Mouse (Mus musculus): ENCODE data around the gene Mocs1.

The Mocs1 gene

DNA sequence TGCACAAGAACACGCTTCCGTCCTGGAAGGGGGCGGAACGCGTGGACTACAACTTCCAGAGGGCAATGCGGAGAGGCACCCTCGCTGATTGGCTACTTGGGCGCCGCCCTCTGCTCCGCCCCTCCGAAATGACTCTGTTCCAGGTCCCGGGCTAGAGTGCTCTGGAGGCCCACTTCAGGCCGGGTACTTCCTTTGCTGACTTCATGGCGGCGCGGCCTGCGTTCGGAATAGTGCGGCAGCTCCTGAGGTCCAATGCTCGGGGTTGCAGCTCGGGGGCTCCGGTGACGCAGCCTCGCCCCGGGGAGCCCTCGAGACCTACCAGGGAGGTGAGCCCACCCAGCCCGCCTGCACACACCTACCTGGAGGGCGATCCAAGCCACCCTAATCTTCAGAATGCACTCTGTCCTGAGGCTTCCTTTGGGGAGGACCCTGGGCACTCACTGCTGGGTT lies at the start of gene Mocs1:
Gene Mocs1, plus strand, starts transcription at position 124 of the 450 bp plus-strand sequence.
- peak; percentile 86 to 92 for DNase-seq (ENCODE audit: low read depth in 2 of 2, low spot score in 2 of 2)

DNA sequence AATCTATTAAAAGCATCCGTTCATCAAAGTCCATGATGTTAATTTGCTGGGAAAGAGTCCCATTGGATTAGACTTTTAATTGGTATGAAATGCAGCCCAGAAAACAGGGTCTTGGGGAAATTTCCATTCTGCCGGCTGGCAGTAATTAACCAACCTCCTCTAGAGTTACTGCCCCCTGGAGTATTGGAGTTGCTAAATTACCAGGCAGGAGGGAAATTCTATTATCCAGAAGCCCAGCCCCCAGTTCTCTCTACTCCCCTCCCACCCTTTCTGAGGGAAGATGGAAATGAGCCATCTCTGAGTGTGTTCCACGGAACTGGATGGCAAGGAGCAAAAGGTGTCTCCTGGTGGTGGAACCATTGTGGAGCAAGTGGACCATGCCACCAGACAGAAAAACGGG lies 48.5 kb upstream of the Mocs1 start:
- DNase-seq (ENCODE audit: low read depth in 2 of 2, low spot score in 2 of 2) = no peak

DNA sequence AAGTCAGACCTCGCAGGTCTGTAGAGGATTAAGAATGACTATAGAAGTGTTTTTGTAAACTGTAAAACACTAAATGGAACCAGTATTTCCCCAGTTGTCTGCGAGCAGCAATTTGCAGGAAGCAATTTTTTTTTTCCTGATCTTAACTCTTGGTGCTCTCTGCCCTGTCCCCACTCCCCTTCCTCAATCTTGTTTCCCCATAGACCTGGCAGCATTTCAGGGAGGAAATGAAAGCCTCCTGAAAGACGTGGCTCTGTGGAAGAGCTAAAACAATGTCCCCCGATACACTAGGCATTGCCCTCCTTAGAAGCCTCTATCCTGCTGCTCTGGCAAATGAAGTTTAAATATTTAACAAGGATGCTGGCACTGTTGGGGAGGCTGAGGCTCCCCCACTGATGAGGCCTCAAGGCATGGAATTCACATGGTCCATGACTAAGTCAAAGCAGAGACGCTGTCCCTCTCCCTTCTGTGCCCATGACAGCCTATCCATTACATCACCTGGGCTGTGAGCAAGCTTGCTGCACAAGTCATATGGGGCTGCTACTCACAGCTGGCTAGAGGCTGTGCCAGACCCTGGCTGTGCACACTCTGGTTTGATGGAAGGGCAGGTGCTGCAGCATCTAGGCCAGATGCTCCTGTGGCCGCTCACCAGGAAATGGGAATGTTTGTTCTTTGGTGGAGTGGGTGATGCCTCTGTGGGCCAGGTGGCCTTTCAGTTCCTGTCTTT lies 43.8 kb upstream of the Mocs1 start:
- no peak for DNase-seq (ENCODE audit: low read depth in 2 of 2, low spot score in 2 of 2)

DNA sequence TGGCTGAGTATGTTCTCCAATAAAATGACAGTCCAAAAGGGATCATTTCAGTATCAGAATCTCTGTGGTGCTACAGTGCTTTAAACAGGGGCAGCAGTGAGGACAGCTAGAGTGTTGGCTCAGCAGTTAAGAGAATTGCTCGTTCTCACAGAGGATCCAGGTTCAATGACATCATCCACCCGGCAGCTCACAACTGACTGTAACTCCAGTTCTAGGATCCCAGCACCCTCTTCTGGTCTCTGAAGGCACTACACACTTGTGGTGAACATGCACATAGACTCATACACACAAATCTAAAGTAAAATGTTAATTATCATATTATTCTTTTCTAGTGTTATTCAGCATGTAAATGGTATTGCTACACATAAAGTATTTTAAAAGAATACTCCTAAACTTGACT lies 40.4 kb upstream of the Mocs1 start:
- no peak for DNase-seq (ENCODE audit: low read depth in 2 of 2, low spot score in 2 of 2)

DNA sequence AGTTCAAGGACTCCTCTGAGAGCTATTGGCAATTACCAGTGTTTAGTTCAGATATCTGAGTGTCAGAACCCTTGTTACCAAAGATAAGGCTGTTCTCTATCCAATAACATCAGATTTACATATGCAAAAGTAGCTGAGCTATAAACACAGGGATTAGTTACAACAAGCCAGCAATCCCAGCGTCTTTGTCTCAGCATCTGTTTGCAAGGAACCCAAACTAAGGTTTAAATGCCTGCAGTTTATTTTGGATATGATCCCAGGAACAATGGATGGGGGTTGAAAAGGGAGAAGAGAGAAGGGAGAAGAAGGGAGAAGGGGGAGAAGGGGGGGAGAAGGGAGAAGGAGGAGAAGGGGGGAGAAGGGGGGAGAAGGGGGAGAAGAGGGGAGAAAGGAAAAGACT lies 35.4 kb upstream of the Mocs1 start:
- no peak for DNase-seq (ENCODE audit: low read depth in 2 of 2, low spot score in 2 of 2)

DNA sequence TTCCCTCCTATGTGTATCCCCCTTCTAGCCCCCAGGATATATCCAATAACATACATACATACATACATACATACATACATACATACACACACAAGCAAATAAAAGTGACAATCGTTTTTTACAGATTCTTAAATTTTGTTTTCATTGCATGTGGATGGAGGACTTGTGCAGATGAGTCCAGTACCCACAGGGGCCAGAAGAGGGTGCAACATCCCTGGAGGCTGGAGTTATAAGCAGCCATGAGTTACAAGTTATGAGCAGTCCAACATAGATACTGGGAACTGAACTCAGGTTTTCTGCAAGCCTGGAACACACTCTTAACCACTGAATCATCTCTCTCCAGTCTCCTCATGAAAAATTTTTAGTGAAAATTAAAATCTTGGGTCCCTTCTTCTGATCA lies 33.3 kb upstream of the Mocs1 start:
- no peak for DNase-seq (ENCODE audit: low read depth in 2 of 2, low spot score in 2 of 2)

DNA sequence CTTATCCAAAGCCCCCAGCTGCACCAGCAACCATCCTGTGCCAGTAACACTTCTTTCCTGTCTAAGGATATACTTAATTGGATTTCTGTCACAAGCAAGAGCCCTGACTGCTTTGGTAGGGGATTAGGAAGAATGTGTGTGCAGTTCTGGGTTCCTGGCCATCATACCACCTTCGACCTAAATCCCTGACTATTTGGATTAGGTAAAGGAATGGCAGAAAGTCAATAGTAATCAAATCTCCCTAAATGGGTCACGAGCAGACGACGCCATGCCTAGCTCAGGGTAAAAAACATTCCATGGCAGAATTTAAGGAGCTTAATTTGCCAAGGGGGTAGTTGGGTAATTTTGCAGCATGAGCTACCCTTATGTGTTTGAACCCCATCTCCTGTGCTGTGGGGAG lies 28.6 kb upstream of the Mocs1 start:
- no peak for DNase-seq (ENCODE audit: low read depth in 2 of 2, low spot score in 2 of 2)

DNA sequence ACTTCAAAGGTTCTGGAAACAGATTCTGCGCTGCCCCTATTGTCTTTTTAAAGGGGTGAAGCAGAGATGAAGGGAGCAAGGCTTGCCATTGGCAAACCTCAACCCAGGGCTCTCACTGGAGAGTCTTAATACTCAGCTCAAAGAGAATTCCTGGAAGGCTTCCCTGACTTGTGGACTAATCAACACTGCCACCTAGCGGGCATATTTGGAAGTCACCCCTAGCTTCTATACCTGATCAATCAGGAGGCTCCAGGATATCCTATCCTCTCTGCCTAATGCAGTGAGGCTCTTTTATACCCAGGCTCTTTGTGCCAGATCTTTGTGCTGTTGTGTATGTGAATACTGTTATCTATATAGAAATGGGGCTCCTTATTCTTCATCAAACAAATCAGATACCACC lies 28.0 kb upstream of the Mocs1 start:
- peak; percentile 47 to 61 for DNase-seq (ENCODE audit: low read depth in 2 of 2, low spot score in 2 of 2)

DNA sequence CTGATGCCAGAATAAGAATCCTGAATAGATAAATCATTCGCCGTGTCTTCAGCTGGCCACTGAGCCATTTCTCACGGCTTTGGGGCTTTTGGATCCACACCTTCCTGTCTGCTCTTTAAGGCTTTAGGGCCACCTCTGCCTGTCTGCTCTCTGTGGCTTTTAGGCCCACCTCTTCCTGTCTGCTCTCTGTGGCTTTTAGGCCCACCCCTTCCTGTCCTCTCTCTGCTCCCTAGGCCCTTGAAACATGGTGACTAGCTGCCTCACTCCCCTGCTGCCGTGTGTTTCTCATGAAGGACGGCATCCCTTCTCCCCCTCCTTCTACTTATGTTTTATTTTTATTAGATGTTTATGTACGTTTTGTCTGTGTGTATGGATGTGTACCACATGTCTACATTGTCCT lies 25.0 kb upstream of the Mocs1 start:
- peak; percentile 9 to 48 for DNase-seq (ENCODE audit: low read depth in 2 of 2, low spot score in 2 of 2)

DNA sequence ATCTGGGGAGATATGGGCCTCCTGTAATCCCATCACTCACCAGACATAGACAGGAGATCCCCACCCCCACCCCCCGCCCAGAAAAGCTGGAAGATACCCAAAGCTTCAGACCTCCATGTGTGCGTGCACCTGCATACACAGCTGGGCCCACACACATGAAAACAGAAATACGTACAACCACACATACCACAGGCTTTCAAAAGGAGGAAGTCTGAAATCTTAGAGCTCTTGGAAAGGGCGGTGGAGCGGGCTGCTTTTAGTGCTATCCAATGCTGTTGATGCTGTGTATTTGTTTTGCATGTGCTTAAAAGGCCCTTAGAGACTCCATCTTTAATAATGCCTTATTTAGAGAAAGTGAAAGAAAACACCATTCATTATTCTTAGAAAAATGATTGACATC lies 22.2 kb upstream of the Mocs1 start:
- DNase-seq (ENCODE audit: low read depth in 2 of 2, low spot score in 2 of 2) = no peak

DNA sequence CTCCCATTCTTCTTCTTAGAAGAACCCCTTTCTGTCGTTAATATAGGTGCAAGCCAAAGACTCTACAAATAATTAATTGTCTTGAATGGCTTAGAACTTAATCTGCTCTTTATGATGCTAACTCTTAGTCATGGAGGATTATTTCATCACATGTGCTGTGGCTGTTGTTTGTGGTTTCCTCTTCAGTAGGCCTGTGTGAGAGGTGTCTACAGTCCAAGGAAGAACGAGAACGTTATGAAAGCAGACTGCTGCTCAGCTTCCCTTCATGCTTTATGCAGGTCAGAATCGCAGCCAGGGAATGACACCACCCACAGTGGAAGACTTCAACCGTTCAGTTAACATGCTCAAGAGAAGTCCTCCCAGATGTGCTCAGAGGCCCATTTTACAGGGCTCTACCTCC lies 15.2 kb upstream of the Mocs1 start:
- DNase-seq (ENCODE audit: low read depth in 2 of 2, low spot score in 2 of 2) = no peak

DNA sequence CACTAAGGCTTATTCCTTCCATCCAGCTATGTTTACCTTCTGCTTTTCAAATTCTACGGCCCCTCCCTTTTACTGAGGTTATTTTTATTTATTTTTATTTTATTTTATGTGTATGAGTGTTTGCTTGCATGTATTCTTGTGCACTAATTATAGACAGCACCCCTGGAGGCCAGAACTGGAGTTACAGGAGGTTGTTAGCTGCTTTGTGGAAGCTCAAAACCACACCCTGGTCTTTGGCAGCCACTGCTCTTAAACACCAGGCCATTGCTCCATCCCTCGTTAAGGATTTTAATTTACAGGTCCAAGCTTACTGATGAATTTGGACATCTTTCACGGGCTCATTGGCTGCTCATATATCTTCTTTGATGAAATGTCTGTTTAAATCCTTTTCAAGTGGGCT lies 14.6 kb upstream of the Mocs1 start:
- DNase-seq (ENCODE audit: low read depth in 2 of 2, low spot score in 2 of 2) = no peak

DNA sequence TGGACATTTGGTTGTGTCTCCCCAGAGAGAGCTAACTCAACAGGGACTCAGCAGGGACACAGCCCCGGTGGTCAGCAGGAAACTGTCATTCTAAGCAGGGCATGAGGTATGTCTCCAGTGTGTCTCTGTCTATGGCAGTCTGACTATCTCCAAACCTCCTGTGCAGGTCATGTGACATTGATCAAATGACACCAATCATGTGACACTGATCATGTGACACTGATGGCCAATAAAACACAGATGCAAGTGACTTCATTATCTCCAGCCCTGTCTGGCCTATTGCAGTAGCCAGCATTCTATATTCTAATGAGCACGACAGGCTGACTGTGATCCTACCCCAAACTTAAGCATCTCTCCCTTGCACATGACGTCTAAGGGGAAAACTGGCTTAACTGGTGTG lies 11.9 kb upstream of the Mocs1 start:
- DNase-seq (ENCODE audit: low read depth in 2 of 2, low spot score in 2 of 2) = no peak

DNA sequence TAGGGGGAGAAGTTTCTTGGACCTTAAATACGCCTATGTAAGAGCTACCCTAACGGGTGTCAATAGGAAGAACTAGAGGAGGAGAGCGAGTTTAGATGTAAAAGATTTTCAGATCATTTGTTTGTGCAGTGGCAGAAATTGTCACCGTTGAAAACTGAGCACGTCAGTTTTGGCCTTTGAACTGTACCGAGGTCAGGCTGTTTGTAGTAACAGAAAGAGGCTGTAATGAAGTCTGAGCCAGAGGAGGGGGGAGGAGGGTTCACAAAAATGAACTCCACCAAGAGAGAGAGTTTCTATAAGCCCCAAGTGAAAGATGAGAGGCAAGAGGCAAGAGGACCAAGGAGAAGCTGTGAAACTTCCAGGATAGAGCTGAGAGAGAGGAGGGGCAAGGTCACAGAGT lies 8.3 kb upstream of the Mocs1 start:
- no peak for DNase-seq (ENCODE audit: low read depth in 2 of 2, low spot score in 2 of 2)

DNA sequence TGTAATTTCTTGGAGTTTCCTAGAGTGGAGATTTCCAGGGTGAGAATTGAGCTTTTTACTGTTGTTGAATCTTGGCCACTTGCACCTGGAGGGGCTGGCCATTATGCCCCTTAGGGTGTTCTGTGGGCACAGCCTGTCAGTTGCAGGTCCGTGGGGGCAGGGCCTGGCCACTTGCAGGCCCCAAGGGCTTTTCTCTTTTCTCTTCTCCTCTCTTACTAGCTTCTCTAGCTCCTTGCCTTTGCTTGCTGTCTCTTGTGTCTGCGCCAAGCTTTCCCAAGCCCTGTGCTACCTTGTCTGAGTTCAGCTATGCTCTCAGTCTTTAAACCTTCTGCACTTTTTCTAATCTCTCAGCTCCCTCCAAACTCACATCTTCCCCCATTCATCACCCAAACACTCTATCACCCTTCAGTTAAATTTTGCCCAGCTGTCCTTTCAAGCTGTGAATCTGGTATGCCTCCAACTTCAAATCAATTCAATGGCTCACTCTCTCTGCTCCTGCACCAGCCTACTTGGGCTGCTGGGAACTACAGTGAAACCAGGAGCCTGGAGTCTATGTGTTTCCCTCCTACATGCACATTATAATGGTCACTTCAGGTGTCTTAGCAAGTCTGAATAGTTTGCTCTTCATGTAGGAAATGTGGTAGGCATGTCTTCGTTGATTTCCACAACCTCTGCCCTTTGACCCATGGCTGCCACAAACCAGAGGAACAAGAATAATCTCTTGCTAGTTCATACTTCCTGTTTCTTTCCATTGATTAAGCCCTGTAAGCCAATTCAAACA lies 5.7 kb upstream of the Mocs1 start:
- DNase-seq (ENCODE audit: low read depth in 2 of 2, low spot score in 2 of 2) = no peak

DNA sequence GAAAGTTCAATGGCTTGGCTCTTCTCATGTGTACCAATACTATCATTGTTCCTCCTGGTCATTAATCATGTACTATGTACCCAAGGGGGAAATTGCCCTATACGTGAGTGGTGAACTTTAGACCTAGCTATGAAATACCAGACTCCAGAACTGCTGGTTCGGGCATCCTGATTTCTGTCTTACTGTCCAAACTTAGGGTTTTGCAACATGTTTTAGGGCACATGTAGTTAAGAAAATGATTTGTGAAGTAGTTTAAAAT lies 5.2 kb upstream of the Mocs1 start:
- DNase-seq (ENCODE audit: low read depth in 2 of 2, low spot score in 2 of 2) = no peak

DNA sequence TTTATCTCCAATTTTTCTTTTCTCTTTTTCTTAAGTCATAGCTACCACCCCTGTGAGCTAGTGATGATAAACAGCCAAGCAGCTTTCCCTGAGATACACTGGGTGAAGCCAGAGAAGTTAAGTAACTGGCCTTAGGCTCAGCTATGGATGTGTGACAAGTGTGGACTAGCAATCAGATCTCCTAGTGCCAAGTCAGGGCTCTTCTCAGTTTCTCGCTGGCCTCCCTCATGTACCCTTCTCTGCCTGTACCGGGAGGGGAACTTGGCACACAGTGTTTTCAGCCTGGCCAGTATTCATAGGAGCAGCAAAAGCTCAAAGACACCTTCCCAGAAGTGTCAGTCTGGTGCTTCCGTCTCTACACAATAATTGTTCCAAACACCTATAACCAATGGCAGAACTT lies 4.3 kb upstream of the Mocs1 start:
- DNase-seq (ENCODE audit: low read depth in 2 of 2, low spot score in 2 of 2) = no peak

DNA sequence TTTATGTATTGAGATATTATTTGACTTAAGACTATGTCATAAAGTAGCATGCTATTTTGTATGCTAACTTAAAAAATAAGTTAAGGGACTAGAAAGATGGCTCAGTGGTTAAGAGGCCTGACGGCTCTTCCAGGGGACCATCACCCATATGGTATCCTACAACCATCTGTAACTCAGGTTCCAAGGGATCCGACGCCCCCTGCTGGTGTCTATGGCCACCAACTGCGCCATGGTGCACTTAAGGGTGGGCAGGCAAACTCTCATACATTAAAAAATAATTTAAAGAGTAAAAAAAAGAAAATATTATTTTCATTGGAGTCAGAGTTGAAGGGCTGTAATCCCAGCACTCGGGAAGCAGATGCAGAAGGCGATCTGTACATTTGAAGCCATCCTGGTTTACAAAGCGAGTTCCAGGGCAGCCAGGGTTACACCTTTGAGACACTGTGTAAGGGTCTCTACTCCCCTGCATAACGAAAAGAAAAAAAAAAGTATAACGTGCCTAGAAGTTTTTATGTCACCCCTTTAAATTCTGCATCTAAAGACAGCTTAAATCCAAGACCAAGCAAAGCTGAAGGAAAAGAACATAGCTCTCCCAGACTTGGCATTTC lies 427 bp upstream of the Mocs1 start:
- peak in 1 of 2 experiments; percentile 26 for DNase-seq (ENCODE audit: low read depth in 2 of 2, low spot score in 2 of 2)

DNA sequence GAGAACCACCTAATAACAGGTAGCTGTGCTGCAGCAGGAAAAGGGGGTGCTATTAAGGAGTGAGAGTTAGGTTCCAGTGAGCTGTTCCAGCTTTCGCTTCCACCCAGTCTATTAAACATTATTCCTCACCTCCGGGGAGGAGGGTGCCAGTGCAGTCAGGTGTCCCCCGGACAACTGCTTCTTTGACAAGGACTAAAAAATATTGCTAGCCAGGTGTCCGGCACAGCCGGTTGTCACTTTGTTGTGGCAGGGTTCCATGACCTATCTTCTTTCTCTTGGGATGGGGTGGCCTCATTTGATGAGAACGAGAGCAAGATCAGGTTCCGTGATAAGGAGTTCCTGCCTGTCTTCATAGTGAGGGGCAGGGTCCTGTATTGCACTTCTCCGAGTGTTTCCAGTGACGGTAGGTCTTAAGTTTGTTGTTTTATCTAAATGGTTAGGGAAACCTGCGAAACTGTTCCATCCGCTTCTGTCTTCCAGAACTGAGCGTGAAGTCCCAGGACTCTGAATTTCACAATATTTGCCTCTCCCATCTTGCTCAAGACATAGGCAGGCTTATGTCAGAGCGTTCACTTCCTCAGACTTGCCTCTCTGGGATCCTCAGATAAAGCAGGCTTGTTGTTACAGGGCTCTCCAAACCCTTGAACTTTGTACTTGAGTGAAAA lies 721 bp downstream of the Mocs1 start:
- no peak for DNase-seq (ENCODE audit: low read depth in 2 of 2, low spot score in 2 of 2)

DNA sequence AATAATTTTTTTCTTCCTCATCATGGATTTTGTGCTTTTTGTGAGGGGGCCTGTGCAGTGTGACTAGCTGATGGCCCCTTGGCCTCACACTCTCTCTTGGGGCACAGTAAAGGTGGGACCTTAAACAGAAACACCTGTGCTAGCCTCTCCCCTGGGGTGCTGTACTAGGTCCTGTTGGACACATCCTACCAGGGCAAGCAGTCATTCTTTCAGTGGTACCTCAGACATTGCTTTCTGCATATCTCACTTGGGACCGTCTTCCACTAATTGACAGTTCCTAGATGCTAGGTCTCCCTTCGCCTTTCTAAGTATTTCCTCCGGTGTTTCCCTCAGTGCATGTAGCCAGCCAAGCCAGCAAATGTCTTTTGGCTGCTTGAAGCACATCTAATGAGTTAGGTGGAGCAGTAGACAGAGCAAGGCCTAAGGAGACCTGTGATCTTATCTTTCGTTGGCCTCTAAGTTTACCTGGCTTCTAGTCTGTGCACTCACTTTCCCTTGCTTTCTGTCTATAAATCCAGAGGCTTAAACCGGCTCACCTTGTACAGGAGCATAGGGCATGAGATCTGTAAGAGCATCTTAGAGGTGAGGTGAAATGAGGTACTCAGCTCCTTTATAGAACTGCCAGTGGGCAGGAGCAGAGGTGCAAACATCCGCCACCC lies 1.4 kb downstream of the Mocs1 start:
- no peak for DNase-seq (ENCODE audit: low read depth in 2 of 2, low spot score in 2 of 2)

DNA sequence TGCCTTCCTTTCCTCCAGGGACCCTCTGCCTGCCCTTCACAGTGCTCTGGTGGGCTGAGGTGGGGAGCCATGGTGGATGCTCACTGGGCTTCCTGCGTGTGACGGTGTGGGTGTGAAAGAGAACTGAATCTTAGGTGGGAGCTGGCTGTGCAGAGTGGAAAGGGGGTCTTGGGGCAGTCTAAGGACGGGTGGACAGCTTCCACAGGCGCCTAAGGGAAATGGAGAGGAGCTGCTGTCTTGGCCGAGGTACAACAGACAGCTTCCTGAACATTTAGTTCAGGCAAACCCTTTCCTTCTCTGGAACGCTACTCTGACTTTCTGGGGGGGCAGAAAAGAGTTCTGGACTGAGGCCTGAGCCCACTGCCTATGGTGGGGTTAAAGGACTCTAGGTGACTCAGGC lies 2.0 kb downstream of the Mocs1 start:
- DNase-seq (ENCODE audit: low read depth in 2 of 2, low spot score in 2 of 2) = no peak

DNA sequence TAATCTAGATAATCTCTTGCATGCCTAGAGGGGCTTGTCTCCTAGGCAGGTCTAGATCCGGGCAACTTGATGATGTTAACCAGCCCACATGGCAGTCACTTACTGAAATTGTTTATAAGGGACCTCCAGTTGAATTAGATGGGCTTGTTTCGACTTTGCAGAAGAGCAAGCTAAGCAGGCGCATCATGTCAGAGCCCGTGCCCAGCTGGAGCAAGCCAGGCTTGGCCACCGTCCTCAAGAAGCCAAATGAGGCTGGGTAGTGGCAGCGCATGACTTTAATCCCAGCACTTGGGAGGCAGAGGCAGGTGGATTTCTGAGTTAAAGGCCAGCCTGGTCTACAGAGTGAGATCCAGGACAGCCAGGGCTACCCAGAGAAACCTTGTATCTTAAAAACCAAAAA lies 3.0 kb downstream of the Mocs1 start:
- DNase-seq (ENCODE audit: low read depth in 2 of 2, low spot score in 2 of 2) = no peak
